Mouse (Mus musculus) neural tube, embryonic 11.5 days (tissue): ENCODE data around the gene Gm37419. TPM values are rescaled to one million over a fixed set of nuclear protein-coding genes. Genes with fewer than 3 reads are reported as not detected.
A peak's percentile ranks its signal among the peaks of the same experiment; 100 is the strongest.

Source experiments
- ATAC-seq: fragments of 200-750 bp; cut with Nextera tagmentation; 2 replicates; pipeline ENCODE4 v1.8.0; 2017; ENCODE audit warnings: moderate number of reproducible peaks, mild to moderate bottlenecking, moderate TSS enrichment, moderate library complexity; ENCODE audit not compliant: insufficient read depth, low FRiP score, low TSS enrichment
- DNase-seq: peaks from one replicate; pipeline ENCODE4 v3.0.0-alpha.2; 2015; ENCODE audit warnings: low spot score
- H3K27ac ChIP-seq: fragments of 300-500 bp; sonication (generic); 2 replicates; pipeline ENCODE4 v1.5.1; 2014; ENCODE audit warnings: low read depth, mild to moderate bottlenecking, low read length
- H3K27me3 ChIP-seq: fragments of 300-500 bp; sonication (generic); 2 replicates; pipeline ENCODE4 v1.6.1; 2014; ENCODE audit warnings: mild to moderate bottlenecking, low read length, mixed read lengths; ENCODE audit not compliant: control insufficient read depth, insufficient read depth
- H3K36me3 ChIP-seq: fragments of 300-500 bp; sonication (generic); 2 replicates; pipeline ENCODE4 v1.6.1; 2014; ENCODE audit warnings: mild to moderate bottlenecking, low read length, moderate library complexity, mixed read lengths; ENCODE audit not compliant: control insufficient read depth, insufficient read depth
- H3K4me1 ChIP-seq: fragments of 300-500 bp; sonication (generic); 2 replicates; pipeline ENCODE4 v1.6.1; 2014; ENCODE audit warnings: low read length, mixed read lengths; ENCODE audit not compliant: control insufficient read depth, insufficient read depth
- H3K4me2 ChIP-seq: fragments of 300-500 bp; sonication (generic); 2 replicates; pipeline ENCODE4 v1.6.1; 2014; ENCODE audit warnings: low read depth, mild to moderate bottlenecking, moderate library complexity
- H3K4me3 ChIP-seq: fragments of 300-500 bp; sonication (generic); 2 replicates; pipeline ENCODE4 v1.5.1; 2014; ENCODE audit warnings: low read depth, low read length
- H3K9ac ChIP-seq: fragments of 300-500 bp; sonication (generic); 2 replicates; pipeline ENCODE4 v1.6.1; 2014; ENCODE audit warnings: mild to moderate bottlenecking, low read length
- H3K9me3 ChIP-seq: fragments of 300-500 bp; sonication (generic); 2 replicates; pipeline ENCODE4 v1.6.1; 2016; ENCODE audit warnings: low read length; ENCODE audit not compliant: control insufficient read depth
- WGBS: fragments of 180-500 bp; shearing (Covaris S2); extraction: QIAGEN DNeasy Blood & Tissue Kit; methylation state at CpG from one replicate; pipeline ENCODE4 v1.1.7; 2014; 5-methylcytosine and 5-hydroxymethylcytosine counted together
- polyA plus RNA-seq: library from polyadenylated mRNA; unstranded; fragments of >200 nt; fragmentation: Nextera tagmentation; extraction: Ambion mirVana; gene quantifications from 2 replicates; pipeline ENCODE4 v1.2.1, GENCODE M21; 2014

The Gm37419 gene
- polyA plus RNA-seq, 1 experiment from 2014 or later: not detected

GRCm38 (mm10) chr16:23989209-23990160 lies 1.2 kb downstream of the Gm37419 start:
- ATAC-seq: no peak
- DNase-seq: peak; percentile 31

GRCm38 (mm10) chr16:23990161-23990970 lies 2.1 kb downstream of the Gm37419 start:
- ATAC-seq: no peak
- Histone ChIP-seq H3K36me3 (no peaks in the 10 kb centered on the region), H3K4me3 (peak overlapping the region; percentile 70), H3K9ac (peak overlapping the region; percentile 81), H3K27me3 (peaks cover 16% of the 10 kb centered on the region), H3K4me1 (peaks cover 17% of the 10 kb centered on the region), H3K9me3 (no peaks in the 10 kb centered on the region), H3K4me2 (peak overlapping the region; percentile 95), H3K27ac (no peak overlapping the region)
- 45% methylated on average over 11 of the region's 11 CpGs for WGBS
- no peak for DNase-seq

More at GRCm38 (mm10) chr16:23989209-23990160, 1.2 kb downstream of the Gm37419 start:
- Histone ChIP-seq H3K4me2 (peak overlapping the region; percentile 95), H3K27ac (peak overlapping the region; percentile 3; the same call in 1 of the 2 replicates), H3K36me3 (no peaks in the 10 kb centered on the region), H3K27me3 (peaks cover 22% of the 10 kb centered on the region), H3K9ac (peak overlapping the region; percentile 81), H3K4me3 (peak overlapping the region; percentile 70), H3K9me3 (no peaks in the 10 kb centered on the region), H3K4me1 (peaks cover 22% of the 10 kb centered on the region)
- WGBS: 2% methylated on average over 25 of the region's 25 CpGs

GRCm38 (mm10) chr16:23991170-23991569 lies 2.9 kb downstream of the Gm37419 start:
- 3% methylated on average over 4 of the region's 4 CpGs for WGBS
- no peaks in the 10 kb centered on the region for H3K9me3 ChIP-seq
- peaks cover 8% of the 10 kb centered on the region for H3K27me3 ChIP-seq
- H3K36me3 ChIP-seq: no peaks in the 10 kb centered on the region
- H3K9ac ChIP-seq: no peak overlapping the region
- peaks cover 14% of the 10 kb centered on the region for H3K4me1 ChIP-seq
- H3K4me3 ChIP-seq: no peak overlapping the region
- no peak for ATAC-seq
- peak; percentile 77 for DNase-seq
- H3K27ac ChIP-seq: no peak overlapping the region
- no peak overlapping the region for H3K4me2 ChIP-seq

DNA sequence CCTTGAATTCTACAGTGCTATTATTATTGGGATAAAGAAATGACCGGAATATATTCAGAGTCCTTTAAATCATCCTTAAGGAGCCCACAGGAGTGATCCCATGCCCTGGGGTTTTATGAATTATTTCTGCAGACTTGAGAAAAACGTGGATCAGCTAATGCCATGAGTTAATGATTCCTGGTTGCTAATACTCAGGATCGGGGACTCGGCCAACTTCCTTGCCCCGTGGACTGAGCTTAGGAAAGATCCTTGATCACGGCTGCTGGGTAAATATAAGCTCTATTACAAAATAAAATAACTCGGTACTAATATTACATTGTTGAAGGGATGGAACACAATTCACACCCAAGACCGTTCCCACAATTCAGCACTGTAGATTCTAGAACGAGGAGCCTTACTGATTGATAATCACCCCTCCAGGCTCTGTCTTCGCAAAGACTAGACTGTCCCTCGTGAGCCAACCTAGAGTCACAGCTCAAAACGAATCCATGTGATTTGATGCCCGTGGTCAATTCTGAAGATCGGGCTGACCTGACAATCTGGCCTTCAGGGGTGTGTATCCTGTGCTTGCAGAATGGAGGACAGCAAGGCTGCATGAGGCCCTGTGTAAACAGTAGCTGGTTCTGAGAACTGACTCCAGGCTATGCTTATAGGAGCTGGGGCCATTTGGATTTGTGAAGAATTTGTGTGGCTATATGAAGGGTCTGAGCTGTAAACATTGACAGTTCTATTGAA lies 3.7 kb downstream of the Gm37419 start:
- Histone ChIP-seq H3K9me3 (no peaks in the 10 kb centered on the region), H3K4me3 (no peak overlapping the region), H3K4me2 (no peak overlapping the region), H3K9ac (no peak overlapping the region), H3K27ac (no peak overlapping the region), H3K27me3 (no peaks in the 10 kb centered on the region; the same call in 1 of the 2 replicates), H3K36me3 (no peaks in the 10 kb centered on the region), H3K4me1 (peaks cover 6% of the 10 kb centered on the region)
- DNase-seq (no peak), ATAC-seq (no peak)
- 86% methylated on average over 14 of the region's 14 CpGs for WGBS

DNA sequence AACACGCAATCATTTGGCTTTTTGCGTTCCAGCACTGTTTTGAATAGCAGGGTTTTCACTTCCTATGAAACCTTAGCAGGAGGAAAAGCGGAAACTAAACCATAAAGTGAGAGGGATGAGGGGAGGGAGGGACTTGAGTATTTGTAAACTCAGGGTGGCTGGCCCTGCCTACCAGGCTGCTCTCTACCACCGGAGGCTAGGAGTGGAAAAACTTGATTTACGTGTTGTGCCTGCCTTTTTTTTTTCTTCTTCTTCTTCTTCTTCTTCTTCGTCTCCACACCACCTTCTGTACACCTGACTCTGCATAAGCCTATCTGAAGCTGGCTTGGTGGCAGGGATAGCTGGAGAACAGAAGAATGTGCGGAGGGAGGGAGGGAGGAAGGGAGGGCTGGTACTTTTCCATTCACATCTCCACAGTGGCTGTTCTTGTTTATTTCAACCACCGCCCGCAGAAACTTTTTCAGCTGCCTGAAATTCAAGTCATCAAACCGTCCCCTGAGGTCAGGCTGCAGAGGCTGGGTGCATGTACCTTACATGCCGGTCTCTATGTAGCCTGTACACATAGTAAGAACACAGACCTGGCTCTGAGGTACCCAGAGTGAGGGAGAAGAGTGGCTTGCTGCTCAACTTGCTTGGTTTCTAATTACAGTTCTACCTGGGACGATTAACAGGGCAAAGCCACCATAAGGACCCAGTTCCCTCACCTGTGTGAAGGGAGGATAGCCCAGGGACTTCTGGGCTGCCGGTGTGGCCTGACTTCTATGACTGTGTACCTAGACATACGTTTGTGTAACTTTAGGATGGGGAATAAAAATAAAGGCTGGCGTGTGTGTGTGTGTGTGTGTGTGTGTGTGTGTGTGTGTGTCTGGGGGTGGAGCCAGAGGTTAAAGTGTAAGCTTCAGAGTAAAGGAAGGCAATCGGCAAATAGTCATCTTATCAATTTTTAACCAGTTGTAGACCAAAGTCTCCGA lies 5.4 kb downstream of the Gm37419 start:
- Histone ChIP-seq H3K4me1 (peaks cover 4% of the 10 kb centered on the region; the same call in 1 of the 2 replicates), H3K27me3 (no peaks in the 10 kb centered on the region), H3K9me3 (no peaks in the 10 kb centered on the region), H3K4me2 (no peak overlapping the region), H3K9ac (no peak overlapping the region), H3K36me3 (no peaks in the 10 kb centered on the region), H3K4me3 (no peak overlapping the region), H3K27ac (no peak overlapping the region)
- ATAC-seq (no peak), DNase-seq (no peak)
- WGBS: 62% methylated on average over 17 of the region's 17 CpGs

GRCm38 (mm10) chr16:23996342-23996741 lies 8.1 kb downstream of the Gm37419 start:
- no peak overlapping the region for H3K4me3 ChIP-seq
- DNase-seq (no peak), ATAC-seq (no peak)
- H3K9ac ChIP-seq: no peak overlapping the region
- no peaks in the 10 kb centered on the region for H3K9me3 ChIP-seq
- no peak overlapping the region for H3K27ac ChIP-seq
- no peaks in the 10 kb centered on the region for H3K36me3 ChIP-seq
- H3K4me2 ChIP-seq: no peak overlapping the region
- H3K27me3 ChIP-seq: no peaks in the 10 kb centered on the region
- H3K4me1 ChIP-seq: no peaks in the 10 kb centered on the region
- 88% methylated on average over 7 of the region's 7 CpGs for WGBS

DNA sequence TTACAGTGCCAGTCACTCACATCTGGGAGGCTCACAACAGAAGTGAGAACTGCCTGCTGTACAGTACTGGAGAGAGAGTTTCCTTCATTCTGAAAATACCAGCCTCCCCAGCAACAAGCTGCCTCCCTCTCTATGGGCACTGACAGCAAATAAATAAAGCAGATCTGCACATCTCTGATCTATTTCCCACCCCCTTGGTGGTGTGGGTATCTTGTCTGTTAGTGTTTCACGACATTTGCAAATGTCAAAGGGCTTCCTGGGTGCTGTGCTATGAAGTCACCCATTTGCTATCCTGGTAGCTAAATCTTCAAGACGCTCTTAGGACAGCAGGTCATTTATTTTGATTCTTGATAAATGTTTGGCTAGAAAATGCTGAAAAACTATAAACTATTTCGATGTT lies 8.9 kb downstream of the Gm37419 start:
- H3K4me1 ChIP-seq: no peaks in the 10 kb centered on the region
- DNase-seq (no peak), ATAC-seq (no peak)
- H3K4me3 ChIP-seq: no peak overlapping the region
- no peaks in the 10 kb centered on the region for H3K9me3 ChIP-seq
- H3K27ac ChIP-seq: no peak overlapping the region
- no peak overlapping the region for H3K9ac ChIP-seq
- H3K27me3 ChIP-seq: no peaks in the 10 kb centered on the region
- H3K4me2 ChIP-seq: no peak overlapping the region
- 84% methylated on average over 3 of the region's 3 CpGs for WGBS
- H3K36me3 ChIP-seq: no peaks in the 10 kb centered on the region
